Mouse (Mus musculus) liver, embryonic 13.5 days (tissue): ENCODE measurements around the gene Ssty2. TPM values are rescaled to one million over a fixed set of nuclear protein-coding genes. Genes with fewer than 3 reads are reported as not detected.
"Not testable (repeated sequence)": the region's sequence is repeated elsewhere in the genome, so short reads cannot be mapped to it uniquely, and the experiment has no call there.

Experiments used
- ATAC-seq: fragments of 200-750 bp; cut with Nextera tagmentation; 2 replicates; pipeline ENCODE4 v1.8.0; 2017; ENCODE audit warnings: low read depth, mild to moderate bottlenecking, moderate number of reproducible peaks, moderate library complexity
- DNase-seq: peaks from one replicate; pipeline ENCODE4 v3.0.0; 2022
- H3K27ac ChIP-seq: fragments of 300-500 bp; sonication (generic); 2 replicates; pipeline ENCODE4 v1.5.1; 2015; ENCODE audit warnings: moderate library complexity, mild to moderate bottlenecking, inconsistent platforms
- H3K27me3 ChIP-seq: fragments of 300-500 bp; sonication (generic); 2 replicates; pipeline ENCODE4 v1.6.1; 2015; ENCODE audit warnings: mild to moderate bottlenecking, inconsistent platforms
- H3K36me3 ChIP-seq: fragments of 300-500 bp; sonication (generic); 2 replicates; pipeline ENCODE4 v1.6.1; 2015; ENCODE audit warnings: mild to moderate bottlenecking, inconsistent platforms
- H3K4me1 ChIP-seq: fragments of 300-500 bp; sonication (generic); replicated peaks from 2 replicates; pipeline ENCODE4 v1.6.1; 2015; ENCODE audit warnings: inconsistent platforms
- H3K4me2 ChIP-seq: fragments of 300-500 bp; sonication (generic); 2 replicates; pipeline ENCODE4 v1.6.1; 2015; ENCODE audit warnings: inconsistent platforms, mild to moderate bottlenecking, moderate library complexity
- H3K4me3 ChIP-seq: fragments of 300-500 bp; sonication (generic); replicated peaks from 2 replicates; pipeline ENCODE4 v1.5.1; 2015; ENCODE audit warnings: mild to moderate bottlenecking, inconsistent platforms
- H3K9ac ChIP-seq: fragments of 300-500 bp; sonication (generic); 2 replicates; pipeline ENCODE4 v1.6.1; 2015; ENCODE audit warnings: mild to moderate bottlenecking, inconsistent platforms
- H3K9me3 ChIP-seq: fragments of 300-500 bp; sonication (generic); replicated peaks from 2 replicates; pipeline ENCODE4 v1.6.1; 2016; ENCODE audit warnings: inconsistent platforms
- WGBS: fragments of 180-500 bp; shearing (Covaris S2); methylation state at CpG from one replicate; pipeline ENCODE4 v1.1.7; 2015; ENCODE audit not compliant: insufficient replicate concordance; 5-methylcytosine and 5-hydroxymethylcytosine counted together
- polyA plus RNA-seq: library from polyadenylated mRNA; unstranded; fragments of >200 nt; fragmentation: Nextera tagmentation; extraction: Ambion mirVana; gene quantifications from 2 replicates; pipeline ENCODE4 v1.2.1, GENCODE M21; 2015

The Ssty2 gene
- not detected in 2 replicates for polyA plus RNA-seq

DNA sequence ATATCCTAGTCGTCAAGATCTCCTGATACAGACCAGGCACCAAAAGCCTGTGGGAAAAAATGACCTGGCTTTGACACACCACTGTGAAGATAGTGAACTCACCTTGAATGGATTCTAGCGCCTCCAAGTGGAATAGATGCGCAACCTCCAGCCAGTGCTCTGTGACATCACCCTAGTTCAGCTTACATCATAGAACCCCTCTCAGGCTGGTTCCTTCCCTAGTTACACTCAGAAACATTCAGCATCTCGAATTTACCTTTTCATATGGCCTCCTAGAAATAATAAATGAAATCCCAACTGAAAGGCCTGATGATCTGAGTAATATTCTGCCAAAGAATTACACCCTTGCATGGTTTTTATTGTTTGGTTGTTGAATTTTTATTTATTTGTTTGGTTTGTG, at the start of gene Ssty2:
Gene Ssty2 (minus strand): TSS at position 101 of the 400 bp plus-strand sequence.
- not testable (repeated sequence) for H3K4me1 ChIP-seq, H3K9ac ChIP-seq, H3K9me3 ChIP-seq, H3K27me3 ChIP-seq, H3K27ac ChIP-seq, H3K4me3 ChIP-seq, DNase-seq, H3K4me2 ChIP-seq, ATAC-seq, H3K36me3 ChIP-seq
- no CpG with 5 or more reads among the region's 4 CpGs for WGBS
